Mouse (Mus musculus): ENCODE results near the gene Gsdma2. TPM values are rescaled to one million over a fixed set of nuclear protein-coding genes. Genes with fewer than 3 reads are reported as not detected.
"Not testable (repeated sequence)": the region's sequence is repeated elsewhere in the genome, so short reads cannot be mapped to it uniquely, and the experiment has no call there.

The Gsdma2 gene
- polyA plus RNA-seq (2012; rRNA removed), result not detected in 2 replicates

- no peak for DNase-seq (ENCODE audit: low spot score)
These were observed at the start of gene Gsdma2 for GRCm38 (mm10) chr11:98646459-98646858. Gene Gsdma2 (plus strand): TSS chr11:98646759.

DNA sequence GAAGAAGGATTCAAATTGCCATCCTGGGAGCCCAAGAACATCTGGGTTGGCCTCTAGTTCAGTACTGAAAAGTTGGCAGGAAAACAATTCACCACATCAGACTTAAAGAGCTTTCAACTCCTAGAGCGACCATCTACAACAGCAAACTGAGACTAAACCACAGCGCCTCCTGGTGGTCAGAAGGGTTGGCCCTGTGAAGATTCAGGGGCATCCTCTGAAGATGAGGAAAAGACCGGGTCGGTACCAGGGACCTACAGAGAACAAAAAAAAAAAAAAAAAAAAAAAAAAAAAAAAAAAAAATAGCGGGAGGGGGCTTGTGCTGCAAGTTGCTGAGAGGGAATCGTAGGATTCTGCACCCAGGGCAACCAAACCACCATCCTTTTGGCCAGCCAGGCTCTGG is 49.2 kb upstream of the Gsdma2 start:
- DNase-seq (ENCODE audit: low spot score), result peak; percentile 18

GRCm38 (mm10) chr11:98597991-98598390 is 48.6 kb upstream of the Gsdma2 start, which contains the start of gene Lrrc3c:
Gene Lrrc3c (plus strand): TSS chr11:98598291.
- DNase-seq (ENCODE audit: low spot score), result no peak

- no peak for DNase-seq (ENCODE audit: low spot score)
These were observed 47.7 kb upstream of the Gsdma2 start for GRCm38 (mm10) chr11:98598851-98599290.

DNA sequence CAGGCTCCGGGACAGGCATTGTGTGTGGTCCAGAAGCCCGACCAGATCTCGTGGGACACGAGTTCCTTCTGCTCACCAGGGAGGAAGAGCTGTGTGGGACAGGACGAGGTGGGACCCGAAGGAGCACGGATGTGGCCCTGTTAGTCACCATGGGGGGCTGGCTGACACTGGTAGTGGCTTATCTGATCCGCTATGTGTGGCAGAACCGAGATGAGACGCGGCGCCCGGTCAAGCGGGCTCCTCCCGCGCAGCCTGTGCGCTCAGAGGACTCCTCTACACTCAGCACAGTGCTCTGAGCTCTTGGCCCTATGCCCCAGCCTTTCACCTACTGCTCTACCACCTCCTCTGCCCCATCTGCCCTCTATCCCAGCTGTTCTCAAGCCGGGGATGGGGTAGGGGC is 47.3 kb upstream of the Gsdma2 start:
- DNase-seq (ENCODE audit: low spot score), result no peak

DNA sequence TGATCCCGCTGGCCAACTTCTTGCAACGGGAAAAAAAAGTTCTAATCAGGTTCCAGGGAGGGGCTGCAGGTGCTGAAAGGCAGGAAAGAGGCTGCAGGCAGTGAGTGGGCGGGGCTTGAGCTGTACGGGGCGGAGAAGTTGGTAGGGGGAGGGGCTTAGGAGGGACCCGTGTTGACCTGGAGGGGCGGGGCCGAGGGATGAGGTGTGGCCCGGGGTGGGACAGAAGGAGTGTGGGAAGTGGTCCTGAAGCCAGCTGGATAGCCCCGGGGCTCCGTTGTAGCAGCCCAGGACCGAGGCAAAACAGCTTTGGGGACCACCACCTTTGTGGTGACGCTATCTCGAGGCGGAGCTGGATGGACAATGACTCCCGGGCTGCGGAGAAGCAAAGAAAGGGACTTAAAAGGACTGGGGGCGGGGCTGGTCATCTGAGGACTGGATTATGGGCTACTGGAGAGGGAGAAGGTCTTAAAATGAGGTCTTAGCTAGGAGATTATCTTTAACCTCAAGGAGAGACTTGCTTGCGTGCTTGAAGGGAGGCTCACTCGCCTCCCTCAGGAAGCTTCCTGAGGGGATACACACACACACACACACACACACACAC is 44.4 kb upstream of the Gsdma2 start:
- DNase-seq (ENCODE audit: low spot score), result no peak

- no peak for DNase-seq (ENCODE audit: low spot score)
These were observed 42.6 kb upstream of the Gsdma2 start for GRCm38 (mm10) chr11:98603953-98604352.

GRCm38 (mm10) chr11:98604911-98605310 is 41.6 kb upstream of the Gsdma2 start:
- DNase-seq (ENCODE audit: low spot score), result not testable (repeated sequence)

GRCm38 (mm10) chr11:98606763-98607162 is 39.8 kb upstream of the Gsdma2 start:
- no peak for DNase-seq (ENCODE audit: low spot score)

GRCm38 (mm10) chr11:98620791-98621190 is 25.8 kb upstream of the Gsdma2 start:
- no peak for DNase-seq (ENCODE audit: low spot score)

- DNase-seq (ENCODE audit: low spot score), result not testable (repeated sequence)
These were observed 22.6 kb upstream of the Gsdma2 start for GRCm38 (mm10) chr11:98623981-98624380.

- not testable (repeated sequence) for DNase-seq (ENCODE audit: low spot score)
These were observed 22.2 kb upstream of the Gsdma2 start for GRCm38 (mm10) chr11:98624381-98624780.

DNA sequence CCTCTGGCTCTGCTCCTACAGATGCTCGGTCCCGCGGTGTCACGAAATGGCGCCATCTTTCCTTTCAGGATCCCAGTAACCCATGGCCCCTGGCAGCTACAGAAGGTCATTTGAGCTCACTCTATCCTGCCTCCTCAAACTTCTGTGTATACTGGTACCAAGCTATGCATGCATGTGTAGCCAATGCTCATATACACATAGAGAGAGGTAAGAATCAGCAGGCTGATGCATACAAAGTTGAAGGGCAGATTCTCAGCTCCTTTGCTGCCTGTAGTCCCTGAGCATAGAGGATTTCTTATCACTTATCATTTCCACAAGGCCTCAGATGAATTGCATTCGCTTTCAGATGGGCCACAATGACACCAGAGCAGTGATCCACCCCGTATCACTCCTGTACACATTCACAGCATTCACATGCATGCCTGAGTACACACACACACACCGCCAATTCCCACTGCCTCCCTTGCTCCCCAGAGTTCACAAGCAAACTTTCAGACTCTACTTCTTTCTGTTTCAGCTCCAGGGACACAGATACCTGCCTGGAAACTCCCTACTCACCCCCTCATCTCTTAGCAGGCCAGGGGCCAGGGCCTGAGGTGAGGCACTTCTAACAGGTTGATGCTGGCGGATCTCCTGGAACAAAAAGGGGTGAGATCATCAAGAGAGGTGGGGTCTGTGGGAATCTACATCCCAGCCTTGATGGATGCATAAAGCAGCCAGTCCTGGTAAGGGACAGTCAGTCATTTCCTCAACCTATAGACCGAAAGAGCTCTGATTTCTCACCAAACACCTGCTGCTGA is 20.7 kb upstream of the Gsdma2 start, which contains the start of the genes Gm12355 and Gsdma3:
TSS of gene Gm12355 (minus strand) at position 51 of the 800 bp plus-strand sequence.
TSS of gene Gsdma3 (plus strand) at position 750 of the 800 bp plus-strand sequence.
- DNase-seq (ENCODE audit: low spot score), result no peak

- DNase-seq (ENCODE audit: low spot score), result no peak
These were observed 17.9 kb upstream of the Gsdma2 start for GRCm38 (mm10) chr11:98628706-98629105.

GRCm38 (mm10) chr11:98630646-98631045 is 15.9 kb upstream of the Gsdma2 start:
- DNase-seq (ENCODE audit: low spot score), result no peak

DNA sequence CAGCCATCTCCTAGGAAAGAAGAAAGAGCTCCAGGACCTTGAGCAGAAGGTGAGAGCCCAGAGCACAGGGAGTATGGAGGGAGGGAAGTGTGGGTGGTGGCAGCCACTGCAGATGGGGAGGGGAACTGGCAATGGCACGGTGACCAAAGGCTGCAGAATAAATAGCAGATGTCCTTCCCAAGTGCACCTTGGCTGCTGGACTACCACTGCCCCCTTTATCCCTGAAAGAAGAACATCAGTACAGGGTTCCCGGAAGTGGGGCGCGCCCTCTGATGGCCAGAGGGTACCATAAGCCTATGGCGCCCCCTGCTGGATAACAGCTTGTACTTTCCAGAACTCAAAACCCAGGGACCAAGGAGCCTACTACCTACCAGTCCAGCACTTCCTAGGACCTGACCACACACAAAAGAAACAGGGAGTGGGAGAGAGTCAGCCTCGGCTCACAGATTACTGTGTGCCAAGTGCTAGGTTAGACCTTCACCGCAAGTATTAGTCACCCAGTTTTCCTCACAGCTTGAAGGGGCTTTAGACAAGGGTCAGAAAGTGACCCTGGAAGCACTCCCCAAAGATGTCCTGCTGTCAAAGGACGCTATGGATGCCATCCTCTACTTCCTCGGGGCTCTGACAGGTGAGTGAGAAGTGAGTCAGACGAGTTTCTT is 11.1 kb upstream of the Gsdma2 start:
- DNase-seq (ENCODE audit: low spot score), result not testable (repeated sequence)

- no peak for DNase-seq (ENCODE audit: low spot score)
These were observed 9.1 kb upstream of the Gsdma2 start for GRCm38 (mm10) chr11:98637501-98637900.

GRCm38 (mm10) chr11:98640091-98640490 is 6.5 kb upstream of the Gsdma2 start:
- DNase-seq (ENCODE audit: low spot score), result no peak

DNA sequence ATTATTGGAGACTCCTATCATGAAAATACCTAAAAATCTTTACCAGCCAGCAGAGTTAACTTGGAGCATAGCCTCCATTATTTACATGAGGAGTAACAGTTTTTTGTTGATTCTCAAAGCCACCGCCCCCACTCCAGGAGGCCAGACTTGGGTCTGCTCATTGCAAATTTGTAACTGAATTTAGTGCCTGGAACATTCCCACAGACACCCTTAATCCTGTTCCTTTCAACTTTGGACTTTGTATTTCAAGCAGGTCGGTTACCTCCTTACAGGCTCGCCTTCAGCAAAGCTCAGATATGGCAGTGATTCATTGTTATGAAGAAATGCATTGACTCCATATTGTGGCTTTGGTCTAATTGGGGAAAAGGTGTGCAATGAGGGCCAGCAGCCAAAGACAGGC is 1.8 kb upstream of the Gsdma2 start:
- DNase-seq (ENCODE audit: low spot score), result no peak

DNA sequence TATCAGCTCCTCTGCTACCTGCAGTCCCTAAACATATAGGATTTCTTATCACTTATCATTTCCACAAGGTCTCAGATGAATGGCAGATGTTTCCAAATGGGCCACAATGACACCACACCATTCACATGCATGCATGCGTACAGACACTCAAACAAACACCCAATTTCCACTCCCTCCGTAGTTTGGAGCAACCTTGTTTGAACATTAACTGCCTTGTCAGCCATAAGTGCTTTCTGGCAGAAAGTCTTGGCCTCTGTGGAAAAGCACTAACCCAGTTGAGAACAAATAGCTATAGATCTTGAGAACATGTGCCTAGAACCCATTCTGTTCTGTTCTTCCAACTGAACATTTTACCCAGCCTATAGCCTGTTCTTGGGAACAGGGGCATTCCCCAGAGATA is 613 bp upstream of the Gsdma2 start:
- no peak for DNase-seq (ENCODE audit: low spot score)

DNA sequence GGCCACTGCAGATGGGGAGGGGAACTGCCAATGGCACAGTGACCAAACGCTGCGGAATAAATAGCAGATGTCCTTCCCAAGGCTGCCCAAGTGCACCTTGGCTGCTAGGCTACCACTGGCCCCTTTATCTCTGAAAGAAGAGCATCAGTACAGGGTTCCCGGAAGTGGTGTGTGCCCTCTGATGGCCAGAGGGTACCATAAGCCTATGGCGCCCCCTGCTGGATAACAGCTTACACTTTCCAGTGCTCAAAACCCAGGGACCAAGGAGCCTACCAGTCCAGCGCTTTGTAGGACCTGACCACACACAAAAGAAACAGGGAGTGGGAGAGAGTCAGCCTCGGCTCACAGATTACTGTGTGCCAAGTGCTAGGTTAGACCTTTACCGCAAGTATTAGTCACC is 8.5 kb downstream of the Gsdma2 start:
- DNase-seq (ENCODE audit: low spot score), result not testable (repeated sequence)

DNA sequence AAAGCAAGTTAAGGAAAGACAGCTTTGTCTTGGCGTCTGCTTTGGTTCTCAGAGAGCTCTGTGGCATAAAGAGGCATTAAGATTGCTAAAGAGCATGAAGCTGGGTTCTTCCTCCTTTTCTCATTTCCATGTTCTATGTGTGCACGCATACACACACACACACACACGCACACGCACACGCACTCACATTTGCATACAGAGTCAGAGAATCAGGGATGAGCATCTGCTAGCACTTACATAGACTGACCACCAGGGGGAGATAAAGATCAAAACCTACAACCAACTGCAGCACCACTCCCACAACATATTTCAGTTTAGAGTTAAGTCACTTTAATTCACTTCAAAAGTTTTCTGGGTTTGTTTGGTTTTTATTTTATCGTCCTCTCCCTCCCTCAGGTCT is 14.0 kb downstream of the Gsdma2 start:
- DNase-seq (ENCODE audit: low spot score), result no peak
